Mouse (Mus musculus): ENCODE measurements around the gene Cxadr. TPM values are rescaled to one million over a fixed set of nuclear protein-coding genes. Genes with fewer than 3 reads are reported as not detected.
A peak's percentile ranks its signal among the peaks of the same experiment; 100 is the strongest.

Cxadr gene
- 14.6 and 17.2 TPM in 2 replicates for total RNA-seq (2021)
- long read RNA-seq, experiment 1, full-length matches to known transcripts: 6 of 7 reads
- long read RNA-seq, experiment 1, partial matches to known transcripts: 0 of 7 reads
- long read RNA-seq, experiment 1, other reads (novel, unspliced or antisense): 1 of 7 reads
- long read RNA-seq, experiment 2, full-length matches to known transcripts: 1 of 2 reads
- long read RNA-seq, experiment 2, partial matches to known transcripts: 0 of 2 reads
- long read RNA-seq, experiment 2, other reads (novel, unspliced or antisense): 1 of 2 reads

GRCm38 (mm10) chr16:78301183-78301830 lies at the start of gene Cxadr:
TSS of gene Cxadr (plus strand) at chr16:78301489.
- peak; percentile 60 for DNase-seq

DNA sequence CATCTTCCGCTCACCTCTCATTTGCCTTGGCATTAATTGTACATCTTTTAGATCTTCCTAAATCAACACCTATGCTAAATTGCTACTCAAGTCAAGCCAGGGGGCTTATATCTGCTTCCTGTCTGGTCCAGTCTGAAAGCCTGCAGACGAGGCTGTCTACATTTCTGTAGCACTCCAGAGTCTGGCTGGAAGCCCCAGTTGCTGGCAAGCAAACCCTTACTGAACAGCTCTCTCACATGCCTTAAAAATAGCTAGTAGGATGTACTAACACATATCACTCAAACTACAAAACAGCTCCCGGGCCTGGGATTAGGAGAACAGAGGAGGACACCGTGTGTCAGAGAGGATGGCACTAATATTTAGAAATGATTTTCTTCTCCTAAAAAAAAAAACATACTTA lies 42.3 kb upstream of the Cxadr start:
- no peak for DNase-seq

DNA sequence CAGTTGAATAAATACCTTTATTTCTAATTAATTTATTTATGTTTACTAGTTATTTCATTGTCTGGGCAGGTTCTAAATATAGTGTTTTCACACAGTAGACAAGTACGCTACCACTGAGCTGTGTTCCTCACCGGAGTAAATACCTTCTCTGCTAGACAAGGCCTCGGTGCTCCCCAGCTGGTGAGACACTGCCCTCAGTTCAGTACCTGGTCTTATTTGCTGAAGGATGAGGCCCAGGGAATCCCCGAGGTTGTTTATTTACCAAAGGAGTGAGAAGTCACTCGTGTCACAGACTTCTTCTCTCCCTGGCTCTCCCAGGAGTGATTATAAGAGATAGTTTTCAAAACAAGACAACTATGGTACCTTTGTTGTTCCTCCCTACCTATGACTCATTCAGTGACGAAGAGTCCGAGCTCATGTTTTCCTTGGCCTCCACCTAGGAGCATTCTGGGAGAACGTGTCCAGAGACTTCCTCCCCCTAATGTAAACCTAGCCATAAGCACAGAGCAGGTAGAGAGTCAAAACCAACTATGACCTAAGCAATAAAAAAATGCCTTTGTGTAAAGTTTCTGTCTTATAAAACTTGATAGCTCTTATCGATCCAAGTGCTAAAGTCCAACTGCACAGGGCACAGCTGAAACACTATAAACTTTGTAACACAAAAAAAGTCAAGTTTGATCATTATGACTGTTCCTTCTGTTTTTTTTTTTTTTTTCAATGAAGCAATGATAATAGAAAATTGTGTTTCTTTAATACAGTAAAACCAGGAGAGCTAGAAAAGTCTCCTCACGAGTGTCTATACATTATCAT lies 41.0 kb upstream of the Cxadr start:
- no peak for DNase-seq

DNA sequence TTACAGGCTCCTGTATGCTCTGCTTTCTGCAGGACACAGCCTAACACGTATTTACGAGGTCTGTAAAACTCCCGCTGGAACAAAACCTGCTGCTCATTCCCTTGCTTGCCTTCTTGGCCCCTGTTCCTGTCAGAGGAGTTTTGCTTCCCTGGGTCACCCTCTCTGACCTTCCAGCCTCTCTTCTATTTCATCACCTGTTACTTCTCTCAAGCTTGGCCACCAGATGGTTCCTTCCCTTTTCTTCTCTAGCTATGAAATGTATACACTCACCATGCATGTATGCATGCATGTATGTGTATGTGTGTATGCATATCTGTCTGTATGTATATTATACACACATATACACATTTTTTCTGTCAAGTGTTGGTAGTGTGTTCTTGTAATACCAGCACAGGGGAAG lies 39.8 kb upstream of the Cxadr start:
- no peak for DNase-seq

DNA sequence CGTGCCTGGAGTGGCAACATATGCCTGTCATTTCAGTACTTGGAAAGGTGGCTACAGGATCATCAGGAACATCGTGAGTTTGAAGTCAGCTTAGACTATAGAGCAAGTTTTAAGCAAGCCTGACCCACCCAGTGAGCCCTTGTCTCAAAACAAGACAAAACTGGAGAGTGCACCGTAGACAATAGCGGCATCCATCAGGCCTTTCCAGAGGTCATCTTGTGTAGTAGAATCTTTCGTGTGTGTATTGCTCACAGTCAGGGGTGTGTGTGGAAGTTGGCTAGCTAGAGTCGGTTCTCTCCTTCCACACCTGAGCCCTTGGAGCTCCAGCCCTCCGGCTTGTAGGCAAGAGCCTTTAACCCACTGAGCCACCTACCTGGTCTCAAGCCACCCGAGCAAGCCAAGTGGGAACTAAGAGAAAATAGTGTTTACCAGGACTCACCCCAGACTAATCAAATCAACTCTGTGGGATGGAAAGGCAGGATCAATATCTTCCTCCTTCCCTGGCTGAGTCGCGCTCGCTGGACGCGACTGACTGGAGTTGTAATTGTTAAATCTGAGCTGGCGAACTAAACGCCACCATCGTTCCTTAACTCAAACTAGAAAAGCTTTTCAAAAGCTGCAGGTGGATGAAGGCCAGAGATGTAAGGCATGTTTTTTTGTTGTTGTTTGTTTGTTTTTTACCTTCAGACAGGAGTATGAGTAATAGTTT lies 36.7 kb upstream of the Cxadr start:
- no peak for DNase-seq

DNA sequence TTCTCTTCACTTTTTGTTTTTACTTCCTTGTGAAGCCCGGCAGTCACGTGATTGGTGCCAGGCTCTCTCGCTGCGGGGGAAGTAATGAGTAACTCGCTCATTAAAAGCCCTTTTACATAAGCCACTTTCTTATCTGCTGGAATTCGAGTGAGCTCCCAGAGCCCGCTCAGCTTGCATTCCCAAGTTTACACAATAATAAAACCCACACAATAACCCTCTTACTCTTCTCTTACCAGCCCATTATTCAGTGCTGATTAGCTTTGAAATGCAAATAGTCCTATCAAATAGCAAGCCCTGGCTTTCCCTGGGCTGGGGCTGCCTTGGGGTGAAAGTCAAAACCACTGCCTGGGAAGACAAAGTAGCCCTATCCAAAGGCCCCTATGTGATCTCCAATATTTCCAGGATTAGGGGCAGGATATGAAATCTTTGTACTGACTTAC lies 36.1 kb upstream of the Cxadr start:
- peak; percentile 65 for DNase-seq

GRCm38 (mm10) chr16:78265826-78266225 lies 35.5 kb upstream of the Cxadr start:
- peak; percentile 55 for DNase-seq

GRCm38 (mm10) chr16:78267453-78267852 lies 33.8 kb upstream of the Cxadr start:
- DNase-seq: no peak

DNA sequence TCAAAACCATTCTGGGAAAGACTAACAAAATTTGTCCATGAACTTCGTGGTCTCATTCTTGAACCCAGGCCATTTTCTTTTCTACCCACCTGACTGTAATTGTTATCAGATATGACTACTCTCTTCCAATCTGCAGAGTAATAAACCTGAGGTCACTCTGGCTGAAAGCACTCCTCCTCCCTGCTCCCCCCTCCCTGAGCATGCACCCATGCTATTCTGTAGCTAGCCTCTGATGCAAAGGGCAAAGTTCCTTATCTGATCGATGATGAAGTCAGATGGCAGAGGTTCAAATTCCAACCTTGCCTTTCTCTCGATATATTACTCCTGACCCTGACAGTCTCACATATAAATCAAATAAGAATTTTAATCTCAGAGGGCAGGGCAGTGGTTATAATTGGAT lies 33.1 kb upstream of the Cxadr start:
- DNase-seq: peak; percentile 44

DNA sequence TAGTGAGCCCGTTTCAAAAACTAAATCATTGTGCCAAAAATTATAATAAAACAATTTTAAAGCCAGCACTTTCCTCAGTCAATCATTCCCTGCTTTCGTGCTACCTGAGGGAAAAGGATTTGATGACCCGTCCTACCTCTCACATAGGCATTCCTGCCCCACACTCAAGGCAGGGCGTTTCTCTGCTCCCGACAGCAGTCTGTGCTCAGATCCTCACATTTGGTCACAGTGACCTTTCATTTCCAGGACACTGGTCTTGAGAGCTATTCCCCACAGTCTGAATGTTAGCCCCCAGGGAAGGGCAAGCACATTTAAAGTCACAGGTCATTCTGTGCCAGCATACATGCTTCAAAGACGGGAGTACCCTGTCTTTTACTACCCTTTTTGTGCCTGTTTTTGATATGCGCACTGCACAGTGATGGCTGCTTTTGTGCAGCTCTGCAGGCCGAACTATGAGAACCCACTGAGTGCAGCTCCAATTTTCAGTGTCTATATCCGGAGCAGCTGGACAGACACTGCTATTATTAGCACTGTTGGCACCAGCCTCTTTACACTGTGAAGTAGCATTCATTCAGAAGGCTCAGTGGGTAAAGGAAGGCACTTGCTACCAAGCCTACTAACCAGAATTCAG lies 26.3 kb upstream of the Cxadr start:
- DNase-seq: peak; percentile 26

DNA sequence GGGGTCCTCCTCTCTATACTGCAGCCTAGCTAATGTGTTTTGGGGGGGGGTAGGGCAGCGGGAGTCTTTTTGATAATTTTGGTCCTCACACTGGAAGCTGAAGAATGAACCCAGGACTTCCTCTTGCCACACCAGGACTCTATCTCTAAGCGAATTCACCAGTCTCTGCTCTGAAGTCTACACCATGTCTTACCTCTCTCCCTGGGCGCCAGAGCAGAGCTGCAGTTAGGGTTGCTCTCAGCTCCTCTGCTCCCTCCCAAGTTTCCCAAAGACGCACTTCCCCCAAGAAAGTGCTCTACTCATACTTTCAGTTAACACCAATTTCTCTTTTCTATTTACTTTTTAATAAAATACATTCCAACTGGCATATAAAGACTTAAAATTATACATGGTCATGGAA lies 23.7 kb upstream of the Cxadr start:
- no peak for DNase-seq

GRCm38 (mm10) chr16:78280093-78280881 lies 21.0 kb upstream of the Cxadr start:
- DNase-seq: no peak

DNA sequence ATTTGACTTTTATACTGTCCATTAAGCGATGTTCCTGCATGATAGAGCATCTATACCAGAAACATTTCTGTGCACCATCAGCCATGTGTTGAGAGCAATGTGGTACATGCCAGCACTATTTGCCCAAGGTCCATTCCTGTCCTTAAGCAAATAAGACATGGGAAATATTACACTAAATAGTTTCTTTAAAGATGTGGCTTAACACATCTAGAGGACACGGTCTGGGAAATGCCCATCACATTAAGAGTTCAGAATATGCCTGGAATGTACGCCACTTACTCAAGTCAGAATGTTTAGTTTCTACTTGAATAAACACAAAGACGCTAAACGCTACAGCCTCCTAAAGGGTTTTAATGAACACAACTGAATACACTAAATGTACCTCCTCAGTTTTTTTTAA lies 18.1 kb upstream of the Cxadr start:
- no peak for DNase-seq

DNA sequence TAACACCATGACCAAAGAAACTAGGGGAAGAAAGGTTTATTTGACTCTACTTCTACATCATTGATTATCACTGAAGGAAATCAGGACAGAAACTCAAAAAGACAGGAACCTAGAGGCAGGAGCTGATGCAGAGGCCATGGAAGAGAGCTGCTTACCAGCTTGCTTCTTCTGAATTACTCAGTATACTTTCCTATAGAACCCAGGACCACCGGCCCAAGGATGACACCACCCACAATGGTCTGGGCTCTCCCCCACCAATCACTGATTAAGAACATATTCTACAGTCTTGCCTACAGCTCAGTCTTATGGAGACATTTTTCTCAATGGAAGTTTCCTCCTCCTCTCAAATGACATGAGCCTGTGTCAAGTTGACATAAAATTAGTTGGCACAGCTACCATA lies 7.2 kb upstream of the Cxadr start:
- no peak for DNase-seq

DNA sequence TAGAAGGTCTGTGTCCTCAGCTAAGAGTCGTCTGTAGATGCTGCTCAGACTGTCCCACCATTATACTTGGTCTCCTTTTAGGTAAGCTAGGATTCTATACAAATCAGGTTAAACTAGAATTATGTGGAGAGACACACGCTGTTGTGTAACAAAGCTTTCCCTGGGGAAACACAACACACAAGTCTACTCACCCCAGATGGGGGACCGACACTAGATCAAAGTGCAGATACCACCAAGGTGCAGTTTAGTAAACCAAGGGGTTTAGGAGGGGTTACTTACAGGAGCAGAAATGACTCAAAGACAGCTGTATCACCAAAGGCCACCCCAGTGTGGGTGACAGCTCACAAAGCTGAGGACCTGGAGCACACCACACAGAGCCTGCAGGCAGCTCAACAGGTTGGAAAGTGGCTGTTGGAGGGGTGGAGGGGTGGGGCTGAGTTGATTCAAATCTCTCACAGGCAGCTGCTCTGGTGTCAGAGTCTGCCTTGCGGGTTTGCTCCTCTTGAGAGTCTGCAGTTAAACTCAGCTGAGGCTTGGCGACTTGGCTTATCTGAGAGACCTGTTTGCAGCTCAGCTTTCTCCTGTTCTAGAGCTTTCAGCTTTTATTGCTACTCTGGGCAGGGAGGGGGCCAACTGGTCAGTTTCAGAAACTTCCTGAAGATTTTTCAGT lies 6.5 kb upstream of the Cxadr start:
- DNase-seq: no peak

DNA sequence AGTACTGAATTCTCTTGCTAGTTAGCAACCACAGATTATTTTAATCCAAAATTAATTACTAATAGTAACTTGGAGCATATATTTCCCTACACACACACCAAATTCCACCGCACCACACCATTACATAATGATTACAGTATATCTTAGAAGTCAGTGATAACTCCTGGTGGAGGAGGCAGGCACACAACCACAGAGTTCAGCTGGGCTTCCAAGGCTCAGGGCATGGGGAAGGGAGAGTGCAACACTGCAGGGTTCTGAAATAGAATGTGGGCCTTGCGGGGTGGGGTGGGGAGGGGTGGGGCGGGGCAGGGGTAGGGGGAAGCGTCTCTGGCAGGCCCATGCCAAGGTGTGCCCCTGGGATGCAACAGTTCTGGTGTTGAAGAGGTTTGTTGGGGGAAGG lies 5.7 kb upstream of the Cxadr start:
- no peak for DNase-seq

DNA sequence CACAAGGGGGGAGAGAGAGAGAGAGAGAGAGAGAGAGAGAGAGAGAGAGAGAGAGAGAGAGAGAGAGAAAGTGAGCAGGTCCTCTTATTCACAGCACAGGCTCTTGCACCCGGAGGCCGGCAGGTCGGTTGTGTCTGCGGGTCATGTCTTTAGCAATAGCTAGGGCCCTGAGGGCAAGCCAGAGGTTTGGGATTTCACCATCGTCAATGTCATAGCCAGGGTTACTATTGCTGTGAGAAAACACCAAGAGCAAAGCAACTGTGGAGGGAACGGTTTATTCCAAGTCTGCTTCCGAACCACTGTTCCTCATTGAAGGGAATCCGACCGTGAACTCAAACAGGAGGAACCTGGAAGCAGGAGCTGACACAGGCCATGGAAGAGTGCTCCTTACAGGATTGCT lies 5.2 kb upstream of the Cxadr start:
- peak; percentile 77 for DNase-seq

DNA sequence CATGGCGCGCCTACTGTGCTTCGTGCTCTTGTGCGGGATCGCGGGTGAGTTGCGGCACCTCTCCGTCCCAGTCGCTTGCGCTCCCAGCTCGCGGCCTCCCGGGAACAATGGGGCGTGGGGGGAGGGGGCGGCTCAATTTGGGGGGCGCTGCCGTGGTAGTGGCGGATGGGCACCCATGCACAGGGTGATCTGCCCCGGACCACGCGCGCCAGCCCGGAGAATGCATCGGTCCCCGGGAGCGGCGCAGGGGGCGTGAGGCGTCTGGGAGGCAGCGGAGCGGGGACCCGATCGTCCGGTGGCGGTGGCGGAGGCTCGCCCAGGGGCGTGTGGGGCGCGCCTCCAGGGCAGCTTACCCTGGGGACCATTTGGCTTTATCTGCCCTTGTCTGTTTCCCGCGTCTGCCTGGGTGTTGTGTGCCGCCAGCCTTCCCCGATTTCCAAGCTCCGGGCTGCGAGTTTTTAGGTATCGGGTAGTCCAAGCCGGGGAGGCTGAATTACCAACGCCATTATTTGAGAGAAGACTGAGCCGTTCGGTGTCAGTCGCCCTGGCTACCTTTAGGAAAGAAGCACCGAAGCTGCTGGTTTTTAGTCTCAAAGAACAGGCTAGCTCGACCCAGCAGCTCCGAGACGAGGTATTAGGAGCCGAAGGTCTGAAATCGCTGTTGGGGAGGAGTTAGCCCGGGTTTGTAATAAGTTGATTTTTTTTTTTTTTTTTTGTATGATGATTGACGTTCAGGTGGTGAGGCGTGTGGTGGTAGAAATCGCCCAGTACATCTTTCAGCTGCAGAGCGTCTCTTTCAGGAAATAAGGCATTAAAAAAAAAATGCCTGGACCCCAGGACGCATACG lies 765 bp downstream of the Cxadr start:
- peak; percentile 51 for DNase-seq

DNA sequence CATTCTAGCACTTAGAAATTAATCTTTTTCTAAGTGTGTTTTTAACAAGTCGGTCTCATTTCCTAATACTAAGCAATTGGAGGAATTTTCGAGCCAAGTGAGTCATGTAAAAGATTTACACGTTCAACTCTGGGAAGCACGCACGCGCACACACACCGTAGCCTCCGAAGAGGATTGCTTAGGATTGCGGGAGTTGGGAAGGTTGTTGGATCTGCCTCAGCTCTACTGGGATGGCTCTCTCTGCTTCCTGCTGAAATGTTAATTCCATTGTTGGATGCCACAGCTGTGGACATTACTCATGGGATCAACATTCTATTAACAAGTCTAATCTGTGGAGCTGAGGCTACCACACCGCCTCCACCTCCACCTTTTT lies 1.4 kb downstream of the Cxadr start:
- peak; percentile 59 for DNase-seq

DNA sequence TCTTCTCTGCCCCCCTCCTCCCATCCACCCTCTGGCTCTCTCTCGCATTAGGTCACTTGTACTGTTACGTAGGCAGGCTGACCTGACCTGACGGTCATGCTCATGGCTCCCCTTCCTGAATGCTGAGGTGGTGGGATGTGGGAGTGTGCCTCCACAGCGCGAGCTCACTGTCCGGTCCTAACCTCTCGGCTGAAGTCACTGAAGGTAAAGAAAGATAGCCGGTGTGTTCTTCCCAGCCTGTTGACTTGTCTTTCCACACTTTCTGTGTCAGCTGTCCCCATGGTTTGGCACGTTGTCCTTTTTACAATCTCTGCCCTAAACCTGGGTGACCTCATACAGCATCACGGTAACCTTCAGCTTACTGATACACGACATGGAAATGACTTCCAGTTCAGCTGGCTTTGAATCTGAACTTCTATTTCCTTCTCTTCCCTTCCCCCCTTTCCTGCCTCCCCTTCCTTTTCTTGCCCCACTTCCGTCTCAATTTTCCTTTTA lies 4.4 kb downstream of the Cxadr start:
- no peak for DNase-seq
